ENCODE assay signal across 8 mouse cellular contexts in the genomic region with DNA sequence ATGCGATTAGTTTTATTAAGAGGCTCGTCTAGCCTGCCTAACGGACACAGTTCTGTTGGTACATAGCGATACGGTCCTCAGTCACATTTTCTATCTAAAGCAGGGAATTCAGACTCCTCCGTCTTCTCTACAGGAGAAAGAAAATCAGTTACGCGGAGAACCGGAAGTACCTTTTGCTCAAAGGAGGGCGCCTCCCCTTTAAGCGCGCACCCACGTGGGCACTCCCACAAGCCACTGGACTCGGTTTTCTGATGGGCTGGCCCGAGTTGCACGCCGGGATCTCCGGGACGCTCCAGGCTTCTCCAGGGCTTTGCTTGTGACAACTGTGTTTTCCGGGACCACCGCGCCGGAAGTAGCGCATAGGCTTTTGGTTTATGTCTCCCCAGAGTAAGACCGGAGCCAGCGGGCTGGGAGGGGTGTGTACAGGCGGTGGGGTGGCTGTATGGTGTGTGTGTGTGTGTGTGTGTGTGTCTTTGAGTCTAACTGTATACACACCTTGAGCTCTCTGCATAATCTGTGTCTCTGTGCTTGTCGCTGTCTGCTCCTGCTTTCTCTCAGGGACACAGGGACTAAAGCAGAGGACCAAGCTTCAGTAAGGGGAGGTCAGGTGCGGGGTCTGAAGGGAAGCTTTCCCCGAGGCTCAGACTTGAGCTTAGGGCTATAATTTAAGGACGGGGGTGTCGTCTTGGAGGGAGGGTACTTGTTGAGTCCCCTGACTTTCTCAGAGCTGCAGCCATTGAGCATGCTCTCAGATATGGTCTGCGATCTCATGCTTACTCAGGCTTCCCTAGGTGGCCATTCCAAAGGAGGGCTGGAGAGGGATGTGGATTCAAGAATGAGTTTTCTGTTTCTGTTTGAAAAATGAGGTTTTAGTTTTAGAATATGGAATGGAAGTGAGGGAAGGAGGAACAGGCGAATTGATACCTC. TPM values are rescaled to one million over a fixed set of nuclear protein-coding genes. Genes with fewer than 3 reads are reported as not detected.
DNase-seq lines count a peak whose midpoint lies in the region; ATAC-seq and TF ChIP-seq lines count a peak whose summit lies in the region.

Zfp59 (plus strand) TSS at position 285 of the 927 bp plus-strand sequence.

- peaks cover 0 to 15% of the 10 kb centered on the region in 2 experiments for H3K36me3 ChIP-seq in CH12.LX (replicated peaks in 1 of 2; ENCODE audit: control insufficient read depth in 1 of 2, insufficient read depth in 1 of 2, low read length in 1 of 2)
- no peaks in the 10 kb centered on the region for H3K36me3 ChIP-seq in forebrain, embryonic 11.5 days (ENCODE audit: control insufficient read depth, insufficient read depth, low read length)
- H3K36me3 ChIP-seq in heart, postnatal 0 days (replicated peaks; ENCODE audit: control insufficient read depth, insufficient read depth, low read length) = no peaks in the 10 kb centered on the region
- H3K36me3 ChIP-seq in liver, embryonic 16.5 days (ENCODE audit: control insufficient read depth, insufficient read depth) = no peaks in the 10 kb centered on the region
- H3K36me3 ChIP-seq in neural tube, embryonic 13.5 days = no peaks in the 10 kb centered on the region
- no peaks in the 10 kb centered on the region for H3K36me3 ChIP-seq in testis, adult 2 months (ENCODE audit: control insufficient read depth, insufficient read depth, low read length)

- H3K27ac ChIP-seq in CH12.LX (ENCODE audit: insufficient read depth, low read depth) = no peak within 1 kb of the TSS
- H3K27ac ChIP-seq in forebrain, embryonic 11.5 days (ENCODE audit: low read depth, low read length) = peak within 1 kb of the TSS; percentile 55; the same call in 1 of the 2 replicates
- peak within 1 kb of the TSS; percentile 86 for H3K27ac ChIP-seq in heart, postnatal 0 days (ENCODE audit: low read depth)
- H3K27ac ChIP-seq in liver, embryonic 16.5 days (ENCODE audit: low read length) = peak within 1 kb of the TSS; percentile 53
- H3K27ac ChIP-seq in neural tube, embryonic 13.5 days (replicated peaks) = peak within 1 kb of the TSS; percentile 75
- peak within 1 kb of the TSS; percentile 95 for H3K27ac ChIP-seq in testis, adult 2 months (ENCODE audit: control insufficient read depth, insufficient read depth, low read depth, low read length)

- DNase-seq in CH12.LX (ENCODE audit: extremely low read depth) = peak; percentile 84
- DNase-seq in c-Kit-positive CD71-positive TER-119-negative erythroid progenitor cells, embryonic 14.5 days (ENCODE audit: low read depth) = peak; percentile 75
- DNase-seq in forebrain, embryonic 11.5 days (ENCODE audit: low spot score) = peak; percentile 93
- DNase-seq in heart, postnatal 0 days (ENCODE audit: low spot score) = peak; percentile 92
- DNase-seq in kidney, postnatal 4 days = peak; percentile 91 to 95

- H3K79me2 ChIP-seq in CH12.LX (replicated peaks; ENCODE audit: control insufficient read depth, extremely low read depth, insufficient read depth, poor library complexity, severe bottlenecking) = 0 out of 2 replicates have a peak, but pooled peaks cover 3% of the 10 kb centered on the region

- no peaks in the 10 kb centered on the region for H3K27me3 ChIP-seq in CH12.LX (replicated peaks)
- H3K27me3 ChIP-seq in forebrain, embryonic 11.5 days (ENCODE audit: control insufficient read depth, insufficient read depth, low read length) = no peaks in the 10 kb centered on the region
- no peaks in the 10 kb centered on the region for H3K27me3 ChIP-seq in heart, postnatal 0 days (ENCODE audit: control insufficient read depth, insufficient read depth, low read length)
- H3K27me3 ChIP-seq in liver, embryonic 16.5 days (ENCODE audit: control insufficient read depth, insufficient read depth, low read depth, low read length) = no peaks in the 10 kb centered on the region
- no peaks in the 10 kb centered on the region for H3K27me3 ChIP-seq in neural tube, embryonic 13.5 days
- no peaks in the 10 kb centered on the region for H3K27me3 ChIP-seq in testis, adult 2 months (ENCODE audit: control insufficient read depth, insufficient read depth, low read length)

- peaks cover 6 to 21% of the 10 kb centered on the region in 2 experiments; a peak in 3 of 4 replicates for H3K4me1 ChIP-seq in CH12.LX (ENCODE audit: control insufficient read depth in 1 of 2, insufficient read depth in 2 of 2)
- H3K4me1 ChIP-seq in forebrain, embryonic 11.5 days (replicated peaks; ENCODE audit: control insufficient read depth, insufficient read depth, low read length) = peaks cover 3% of the 10 kb centered on the region; the same call in 1 of the 2 replicates
- no peaks in the 10 kb centered on the region for H3K4me1 ChIP-seq in heart, postnatal 0 days (ENCODE audit: control insufficient read depth, insufficient read depth)
- H3K4me1 ChIP-seq in liver, embryonic 16.5 days (ENCODE audit: control insufficient read depth, low read depth, low read length) = no peaks in the 10 kb centered on the region; the same call in 1 of the 2 replicates
- peaks cover 14% of the 10 kb centered on the region for H3K4me1 ChIP-seq in neural tube, embryonic 13.5 days (replicated peaks)
- H3K4me1 ChIP-seq in testis, adult 2 months (ENCODE audit: control insufficient read depth, insufficient read depth, low read length) = peaks cover 8% of the 10 kb centered on the region

- no peak for TF ChIP-seq EP300 in CH12.LX (IDR thresholded peaks at IDR 0.05; ENCODE audit: low read length)
- no peak for TF ChIP-seq EP300 in heart, postnatal 0 days (IDR thresholded peaks at IDR 0.05; ENCODE audit: low read depth)

- ATAC-seq in forebrain, embryonic 11.5 days (replicated peaks; ENCODE audit: low FRiP score) = peak; percentile 95
- peak; percentile 99 for ATAC-seq in heart, postnatal 0 days (ENCODE audit: insufficient read depth, low read depth)
- peak; percentile 94 for ATAC-seq in liver, embryonic 16.5 days (ENCODE audit: low read depth)
- peak; percentile 99 for ATAC-seq in neural tube, embryonic 13.5 days (ENCODE audit: low read depth)

- TF ChIP-seq POLR2A in CH12.LX (IDR thresholded peaks at IDR 0.05; ENCODE audit: low read depth, low read length) = peak; percentile 80
- peak; percentile 64; the same call in 1 of the 2 replicates for TF ChIP-seq POLR2A in testis, adult 2 months (IDR thresholded peaks at IDR 0.05; ENCODE audit: control insufficient read depth, low read depth, low read length)

- dilution Hi-C loops in CH12.LX (cut with MboI; ENCODE audit: extremely low pct_ligation_motif_present, extremely low pct_unique_long_range_greater_than_20kb, low sequenced_read_pairs) = no loop called here

- TF ChIP-seq RAD21 in CH12.LX (IDR thresholded peaks at IDR 0.05; ENCODE audit: low read depth, low read length) = no peak

- H3K9ac ChIP-seq in CH12.LX (ENCODE audit: insufficient read depth, low read depth) = peak within 1 kb of the TSS; percentile 89
- H3K9ac ChIP-seq in forebrain, embryonic 11.5 days (ENCODE audit: low read length) = peak within 1 kb of the TSS; percentile 52
- H3K9ac ChIP-seq in heart, postnatal 0 days (replicated peaks; ENCODE audit: low read depth, low read length) = peak within 1 kb of the TSS; percentile 64
- H3K9ac ChIP-seq in liver, embryonic 16.5 days (ENCODE audit: low read depth, low read length) = peak within 1 kb of the TSS; percentile 52
- peak within 1 kb of the TSS; percentile 76 for H3K9ac ChIP-seq in neural tube, embryonic 13.5 days

- no peaks in the 10 kb centered on the region for H3K9me3 ChIP-seq in CH12.LX (replicated peaks; ENCODE audit: low read length)
- no peaks in the 10 kb centered on the region for H3K9me3 ChIP-seq in forebrain, embryonic 11.5 days (ENCODE audit: control insufficient read depth, low read length)
- H3K9me3 ChIP-seq in heart, postnatal 0 days (replicated peaks; ENCODE audit: control insufficient read depth, low read length) = no peaks in the 10 kb centered on the region
- no peaks in the 10 kb centered on the region for H3K9me3 ChIP-seq in liver, embryonic 16.5 days (replicated peaks; ENCODE audit: control insufficient read depth, low read length)
- H3K9me3 ChIP-seq in neural tube, embryonic 13.5 days = no peaks in the 10 kb centered on the region

- WGBS in forebrain, embryonic 11.5 days = 4% methylated on average over 34 of the region's 34 CpGs
- whole genome bisulfite sequencing in heart, postnatal 0 days = 3% methylated on average over 34 of the region's 34 CpGs
- WGBS in liver, embryonic 16.5 days (ENCODE audit: insufficient replicate concordance) = 3% methylated on average over 34 of the region's 34 CpGs
- WGBS in neural tube, embryonic 13.5 days = 3% methylated on average over 34 of the region's 34 CpGs

- peak within 1 kb of the TSS; percentile 99 for H3K4me2 ChIP-seq in CH12.LX (ENCODE audit: insufficient read depth, low read depth, poor library complexity, severe bottlenecking)
- peak within 1 kb of the TSS; percentile 48 for H3K4me2 ChIP-seq in forebrain, embryonic 11.5 days (ENCODE audit: low read depth, low read length, severe bottlenecking)
- H3K4me2 ChIP-seq in heart, postnatal 0 days (ENCODE audit: low read depth, low read length) = peak within 1 kb of the TSS; percentile 73
- peak within 1 kb of the TSS; percentile 85 for H3K4me2 ChIP-seq in liver, embryonic 16.5 days (ENCODE audit: low read depth, low read length)
- peak within 1 kb of the TSS; percentile 61 for H3K4me2 ChIP-seq in neural tube, embryonic 13.5 days

- H3K4me3 ChIP-seq in CH12.LX (replicated peaks in 1 of 3; ENCODE audit: low read depth in 2 of 3, low read length in 2 of 3, poor library complexity in 1 of 3) = peak within 1 kb of the TSS; percentile 57 to 83 (median 62)
- peak within 1 kb of the TSS; percentile 39 for H3K4me3 ChIP-seq in forebrain, embryonic 11.5 days (ENCODE audit: low read depth, low read length)
- peak within 1 kb of the TSS; percentile 66 for H3K4me3 ChIP-seq in heart, postnatal 0 days (ENCODE audit: low read depth, low read length)
- peak within 1 kb of the TSS; percentile 71 for H3K4me3 ChIP-seq in liver, embryonic 16.5 days (ENCODE audit: low read depth, low read length)
- peak within 1 kb of the TSS; percentile 49 for H3K4me3 ChIP-seq in neural tube, embryonic 13.5 days
- H3K4me3 ChIP-seq in testis, adult 2 months (ENCODE audit: control insufficient read depth, low read depth, low read length) = peak within 1 kb of the TSS; percentile 85

- no peak for TF ChIP-seq CTCF in CH12.LX (conservative IDR thresholded peaks at IDR 0.05 in 1 of 2, IDR thresholded peaks at IDR 0.05 in 1 of 2; ENCODE audit: low read depth in 2 of 2, low read length in 2 of 2)
- no peak for TF ChIP-seq CTCF in heart, postnatal 0 days (IDR thresholded peaks at IDR 0.05; ENCODE audit: low read depth)
- no peak for TF ChIP-seq CTCF in testis, adult 2 months (IDR thresholded peaks at IDR 0.05; ENCODE audit: control insufficient read depth, insufficient read depth, insufficient replicate concordance, low read depth, low read length)

- in situ Hi-C loops in CH12.LX (cut with MboI; ENCODE audit: low pct_ligation_motif_present, low pct_unique_long_range_greater_than_20kb, low sequenced_read_pairs) = loop anchor here (25.0 kb wide), 1 partner anchor 99 kb away; the partner anchor contains the start of gene Zfp974

RNA-seq across cellular contexts. Expression of gene Zfp59, which starts in this region (rescaled TPM):
- total RNA-seq in CH12.LX (2012; rRNA removed) (4.0 and 5.0 TPM in 2 replicates), CH12.LX (2014; rRNA removed) (5.9 and 6.5 TPM in 2 replicates)
- 3.4 and 4.0 TPM in 2 replicates for polyA plus RNA-seq in CH12.LX (2012; ENCODE audit: insufficient read length, low read depth)
- polyA plus RNA-seq in forebrain, embryonic 11.5 days (2014; fragmentation: Nextera tagmentation; extraction: Ambion mirVana) = 12.8 and 13.9 TPM in 2 replicates
- total RNA-seq in heart, postnatal 0 days (2014; rRNA removed; ENCODE audit: low replicate concordance) = 3.1 and 5.5 TPM in 2 replicates
- polyA plus RNA-seq in heart, postnatal 0 days (2015; fragmentation: Nextera tagmentation; extraction: Ambion mirVana) = 3.5 and 3.6 TPM in 2 replicates
- polyA plus RNA-seq in liver, embryonic 16.5 days (2015; fragmentation: Nextera tagmentation; extraction: Ambion mirVana) = 1.3 and 1.4 TPM in 2 replicates
- 10.5 TPM in 2 replicates for polyA plus RNA-seq in neural tube, embryonic 13.5 days (2015; fragmentation: Nextera tagmentation; extraction: Ambion mirVana)
- polyA plus RNA-seq in testis, adult 2 months (2012; rRNA removed) = 2.0 and 2.3 TPM in 2 replicates

Comparison
In these comparisons a context has a peak if more than half of its experiments do, and no peak if none do; other contexts are left out.
1. H3K4me2 ChIP-seq: peak in every context shown above with its lines; median percentile 99 in CH12.LX; 85 in liver, embryonic 16.5 days; 73 in heart, postnatal 0 days; 61 in neural tube, embryonic 13.5 days; 48 in forebrain, embryonic 11.5 days.